Mouse (Mus musculus) cerebellum, postnatal 36 days (tissue): ENCODE results near the gene Ube2d3.
"Not testable (repeated sequence)": the region's sequence is repeated elsewhere in the genome, so short reads cannot be mapped to it uniquely, and the experiment has no call there.

Experiments
- DNase-seq, 2 experiments: peaks; one replicate each; pipeline ENCODE4 v3.0.0; 2021 to 2022; ENCODE audit warnings: mixed read lengths in 2 of 2

Gene Ube2d3

DNA sequence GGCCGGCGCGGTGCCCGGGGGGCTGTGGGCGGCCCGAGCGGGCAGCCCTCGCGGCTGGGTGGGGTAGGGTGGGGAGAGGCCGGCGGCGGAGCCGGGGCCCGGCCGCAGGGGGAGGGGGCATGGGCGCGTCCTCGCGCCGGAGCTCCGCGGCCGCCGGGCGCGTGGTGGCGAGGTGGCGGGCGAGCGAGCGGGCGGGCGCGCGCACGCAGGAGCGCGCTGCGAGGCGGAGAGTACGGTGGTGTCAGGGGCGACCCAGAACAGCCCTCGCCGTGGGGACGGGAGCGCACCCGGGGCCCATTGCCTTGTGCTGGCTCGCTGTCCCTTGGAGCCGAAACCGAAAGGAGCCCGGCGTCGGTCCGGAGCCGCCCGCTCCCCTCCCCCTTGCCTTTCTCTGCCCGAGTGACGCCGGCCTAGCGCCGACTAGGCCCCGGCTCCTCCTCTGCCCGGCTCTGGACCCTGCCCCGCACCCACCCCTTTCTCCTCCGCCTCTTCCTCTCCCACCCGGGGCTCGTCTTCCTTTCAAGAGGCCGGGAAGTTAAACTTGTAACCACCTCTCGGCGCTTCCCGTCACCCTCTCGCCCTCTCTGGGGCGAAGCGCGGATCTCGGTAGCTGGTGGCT is 1.1 kb downstream of the Ube2d3 start:
- peak; percentile 74 to 76 for DNase-seq

DNA sequence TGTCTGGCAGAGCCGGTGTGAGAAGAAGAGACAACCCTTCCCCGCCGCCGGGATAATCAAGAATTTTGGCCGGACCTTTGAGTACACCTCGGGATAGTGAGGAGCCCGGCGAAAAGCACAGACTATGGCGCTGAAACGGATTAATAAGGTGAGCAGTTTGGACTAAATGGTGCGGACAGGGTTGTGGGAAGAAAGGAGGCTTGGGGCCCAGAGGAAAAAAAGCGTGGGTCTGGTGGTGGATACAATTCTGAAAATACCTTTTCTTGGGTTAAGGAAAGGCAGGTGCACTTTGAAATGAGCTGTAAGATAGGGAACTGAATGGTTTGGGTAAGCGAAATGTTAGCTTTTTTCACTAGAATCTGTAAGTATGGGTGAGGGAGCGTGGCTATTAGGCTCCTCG is 1.7 kb downstream of the Ube2d3 start:
- no peak for DNase-seq

DNA sequence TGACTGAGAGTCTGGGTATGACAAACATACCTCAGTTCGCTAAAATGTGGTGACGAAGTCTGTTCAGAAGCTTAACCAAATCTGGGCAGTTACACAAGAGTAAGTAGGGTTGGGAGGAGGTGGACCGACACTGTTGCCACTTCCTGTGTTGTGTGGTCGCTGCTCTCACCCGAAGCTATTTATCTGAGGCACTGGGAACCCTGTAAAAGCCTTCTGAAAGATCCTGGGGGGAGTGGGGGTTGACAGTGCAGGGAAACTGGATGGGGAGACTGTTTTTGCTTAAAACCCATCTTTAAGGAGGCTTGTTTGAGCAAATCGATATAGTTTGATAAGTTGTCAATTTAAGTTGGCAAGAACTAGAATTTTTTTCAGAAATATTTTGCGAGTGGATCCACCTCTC is 2.3 kb downstream of the Ube2d3 start:
- DNase-seq = peak in 1 of 2 experiments; percentile 13

DNA sequence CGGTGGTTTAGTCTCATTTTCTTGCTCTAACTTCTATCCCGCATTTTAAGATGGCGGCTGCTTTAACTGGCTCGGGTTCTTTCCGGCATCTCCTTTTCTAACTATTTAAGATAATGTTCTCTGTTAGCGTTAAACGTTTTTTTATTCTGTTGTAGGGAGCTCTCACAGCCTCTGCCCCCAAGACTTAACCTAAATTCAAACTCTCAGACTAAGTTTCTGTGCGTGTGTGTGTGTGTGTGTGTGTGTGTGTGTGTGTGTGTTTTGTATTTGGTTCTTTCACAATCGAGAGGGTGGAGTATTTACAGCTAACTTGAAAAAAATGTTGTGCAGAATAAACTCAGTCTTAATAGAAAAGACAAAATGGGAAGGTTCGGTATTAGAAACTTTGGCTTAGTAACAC is 2.7 kb downstream of the Ube2d3 start:
- no peak for DNase-seq

DNA sequence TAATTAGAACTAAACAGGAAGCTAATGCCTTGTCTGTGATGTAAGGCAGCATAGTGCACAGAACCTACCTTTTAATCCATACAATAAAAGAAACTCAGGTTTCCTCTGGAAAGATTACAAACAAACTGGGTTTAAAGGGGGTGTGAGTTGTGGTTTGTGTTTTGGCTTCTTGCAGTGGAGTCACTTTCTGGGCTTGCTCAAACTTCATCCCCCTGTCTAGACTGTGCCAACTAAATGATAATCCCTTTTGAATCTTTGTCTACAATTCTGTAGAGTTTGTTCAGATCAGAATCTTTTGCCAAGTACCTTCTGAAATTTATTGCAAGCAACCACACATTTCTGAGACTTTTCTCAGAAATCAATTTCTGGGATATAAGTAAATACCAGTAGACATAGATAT is 7.0 kb downstream of the Ube2d3 start:
- no peak for DNase-seq

DNA sequence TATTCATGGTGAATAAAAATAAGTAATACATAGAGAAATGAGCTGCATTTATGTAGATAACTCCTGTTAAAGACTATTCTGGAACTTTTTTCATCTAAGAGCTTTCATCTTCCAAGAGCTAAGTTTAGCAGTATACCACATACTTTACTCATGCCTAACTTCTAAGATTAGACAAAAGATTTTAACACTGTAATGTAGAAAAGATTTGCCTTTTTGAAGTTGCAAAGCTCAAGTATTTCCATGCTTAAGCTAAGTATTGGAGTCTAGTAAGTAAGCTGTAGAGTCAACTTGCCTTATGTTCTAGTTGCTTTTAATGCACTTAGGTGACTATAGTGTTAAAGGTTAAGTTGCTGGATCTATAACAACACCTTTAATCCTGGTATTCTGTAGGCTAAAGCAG is 21.0 kb downstream of the Ube2d3 start:
- DNase-seq = no peak

DNA sequence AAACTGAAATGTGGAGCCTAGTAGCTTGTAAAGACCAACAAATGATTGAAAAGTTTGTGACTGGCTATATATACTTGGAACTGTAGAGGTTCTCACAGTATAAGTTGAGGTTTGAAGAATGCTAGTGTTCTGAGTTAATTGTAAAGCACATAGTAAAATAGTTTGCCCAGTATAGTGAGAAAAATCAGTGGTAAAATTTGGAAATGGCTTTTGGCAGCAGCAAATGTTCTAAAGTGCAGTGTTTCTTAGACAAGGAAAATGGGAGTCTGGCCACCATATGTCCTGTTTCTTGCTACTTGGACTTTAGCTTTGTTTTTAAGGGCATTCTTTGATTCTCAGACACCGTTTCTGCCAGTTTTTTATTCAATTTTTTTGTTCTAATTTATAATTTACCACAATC is 30.5 kb downstream of the Ube2d3 start:
- DNase-seq = no peak

DNA sequence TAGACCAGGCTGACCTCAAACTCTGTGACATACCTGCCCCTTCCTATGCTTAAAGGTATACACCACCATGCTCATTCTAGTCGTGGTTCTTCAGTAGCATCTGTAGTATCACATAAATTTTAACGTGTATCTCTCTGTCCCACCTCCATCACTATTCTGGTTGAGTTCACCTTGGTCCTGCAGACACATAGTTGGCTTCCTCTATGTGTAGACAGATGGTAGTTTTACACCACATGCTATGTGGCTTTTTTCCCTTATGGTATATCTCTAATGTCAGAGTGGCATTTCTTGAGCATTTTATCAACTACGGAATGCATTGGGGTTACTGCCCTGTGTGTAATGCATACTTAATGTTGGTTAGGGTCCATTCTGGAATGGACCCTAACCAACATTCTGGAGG is 31.2 kb downstream of the Ube2d3 start:
- DNase-seq = no peak

DNA sequence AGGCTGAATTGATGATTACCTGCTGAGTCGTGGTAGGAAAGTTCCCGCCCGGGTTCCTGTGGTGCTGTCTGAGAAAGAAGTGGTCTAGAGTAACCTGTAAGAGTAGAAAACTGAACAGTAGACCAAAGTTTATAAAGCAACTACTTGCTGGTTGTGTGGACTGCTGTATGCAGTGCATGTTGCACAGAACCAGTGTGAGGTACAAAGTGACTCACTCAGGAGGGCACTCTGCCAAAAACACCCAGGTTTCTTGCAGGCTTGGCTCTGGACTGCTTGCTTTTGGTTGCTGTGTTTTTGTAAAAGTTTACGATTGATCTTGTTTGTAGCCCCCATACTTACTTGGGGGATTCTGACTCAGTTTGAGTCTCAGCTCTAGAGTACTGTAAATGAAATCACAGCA is 32.0 kb downstream of the Ube2d3 start:
- DNase-seq = peak; percentile 77 to 84

DNA sequence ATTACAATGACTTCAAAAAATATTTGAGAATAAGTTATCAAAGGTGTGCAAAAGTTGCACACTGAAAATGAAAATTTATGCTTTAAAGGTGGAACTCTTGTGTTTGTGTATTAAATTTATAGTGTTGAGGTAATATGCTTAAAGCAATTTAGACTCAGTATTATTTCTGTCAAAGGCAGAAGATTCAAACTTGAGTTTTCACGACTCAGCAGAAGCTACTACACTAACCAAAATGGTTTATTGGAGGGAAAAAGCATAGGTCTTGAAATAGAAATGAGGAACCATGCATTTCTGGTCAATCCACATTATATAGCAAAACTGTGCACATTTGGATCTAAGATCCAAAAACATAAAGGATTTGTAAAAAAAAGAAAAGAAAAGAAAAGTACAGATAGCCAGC is 32.9 kb downstream of the Ube2d3 start:
- DNase-seq = no peak

DNA sequence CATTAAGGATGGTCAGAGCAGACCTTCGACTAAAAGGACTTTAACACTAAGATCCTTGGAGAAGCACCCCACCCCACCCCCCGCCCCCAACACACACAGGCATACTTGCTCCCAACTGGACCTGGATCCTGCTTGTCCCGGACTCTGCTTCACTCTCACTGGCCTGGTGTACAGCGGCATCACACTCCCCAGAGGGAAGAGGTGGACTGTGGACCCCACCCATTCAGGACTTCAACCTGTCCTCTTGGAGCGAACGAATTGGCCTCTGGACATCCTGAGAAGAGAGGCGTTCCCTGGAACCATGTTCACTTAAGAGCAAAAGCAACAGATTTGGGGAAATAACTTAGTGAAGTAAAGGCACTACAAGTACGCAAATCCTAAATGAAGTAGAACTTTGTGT is 37.1 kb downstream of the Ube2d3 start:
- no peak for DNase-seq

DNA sequence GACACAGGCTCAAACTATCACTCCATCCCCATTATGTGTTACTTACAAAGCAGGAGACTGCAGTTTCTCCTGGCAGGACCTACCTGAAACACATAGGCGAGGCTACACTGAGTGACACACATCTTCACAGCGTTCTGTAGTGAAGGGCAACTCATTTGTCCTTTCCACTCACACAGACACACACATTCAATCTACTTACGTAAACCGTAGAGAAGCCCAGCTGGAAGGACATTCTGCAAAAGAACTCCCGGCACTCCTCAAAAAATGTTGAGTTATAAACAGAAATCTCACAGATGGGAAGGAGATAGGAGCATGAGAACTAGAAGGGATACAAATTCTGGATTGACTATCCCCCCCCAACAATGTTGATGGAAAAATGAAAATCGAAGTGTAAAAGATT is 38.3 kb downstream of the Ube2d3 start:
- no peak for DNase-seq

DNA sequence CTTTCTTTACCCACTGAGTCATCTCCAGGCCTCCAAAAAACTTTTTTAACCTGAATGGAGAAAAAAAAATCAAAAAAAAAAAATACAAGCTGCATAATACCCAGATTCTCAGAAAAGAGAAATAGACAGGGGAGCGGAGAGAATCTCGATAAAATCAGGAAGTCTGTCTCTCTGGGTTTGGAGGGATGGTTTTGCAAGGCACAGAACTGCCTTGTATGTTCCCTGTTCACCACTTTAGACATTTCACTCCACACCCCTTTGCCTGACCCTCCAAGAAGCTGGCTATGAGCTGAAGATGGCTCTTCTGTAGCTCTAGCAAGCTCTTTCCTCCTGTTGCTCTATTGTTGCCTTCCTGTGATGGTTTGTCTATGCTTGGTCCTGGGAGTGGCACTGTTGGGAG is 39.0 kb downstream of the Ube2d3 start:
- no peak for DNase-seq

DNA sequence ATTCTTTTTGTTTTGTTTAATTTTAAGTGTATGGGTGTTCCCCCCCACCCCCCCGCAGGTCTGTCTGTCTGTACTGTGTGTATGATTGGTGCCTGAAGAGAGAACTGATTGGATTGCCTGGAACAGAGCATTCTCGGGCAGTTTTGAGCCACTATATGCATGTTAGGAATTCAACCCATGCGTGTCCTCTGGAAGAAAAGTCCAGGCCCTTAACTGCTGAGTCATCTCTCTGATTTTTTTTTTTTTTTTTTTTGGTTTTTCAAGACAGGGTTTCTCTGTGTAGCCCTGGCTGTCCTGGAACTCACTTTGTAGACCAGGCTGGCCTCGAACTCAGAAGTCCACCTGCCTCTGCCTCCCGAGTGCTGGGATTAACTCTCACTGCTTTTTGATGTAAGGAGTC is 41.1 kb downstream of the Ube2d3 start:
- DNase-seq = not testable (repeated sequence)

DNA sequence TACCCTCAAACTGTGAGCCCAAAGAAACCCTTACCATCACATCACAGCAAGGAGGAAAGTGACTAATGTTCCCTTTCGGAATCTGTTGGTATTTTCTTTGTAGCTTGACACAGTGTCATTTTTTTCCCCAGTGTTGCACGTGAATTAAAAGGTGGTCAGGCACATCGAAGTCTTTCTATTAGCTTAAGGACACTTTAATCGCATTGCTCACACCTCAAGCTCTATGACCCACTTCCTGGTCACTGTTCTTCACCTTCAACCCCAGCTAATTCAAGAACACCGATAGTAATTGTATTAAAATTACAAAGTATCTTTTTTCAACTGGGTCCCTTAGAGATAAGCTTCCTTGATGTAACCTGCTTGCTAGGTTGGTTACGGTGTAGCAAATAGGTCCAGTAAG is 42.8 kb downstream of the Ube2d3 start:
- DNase-seq = no peak

DNA sequence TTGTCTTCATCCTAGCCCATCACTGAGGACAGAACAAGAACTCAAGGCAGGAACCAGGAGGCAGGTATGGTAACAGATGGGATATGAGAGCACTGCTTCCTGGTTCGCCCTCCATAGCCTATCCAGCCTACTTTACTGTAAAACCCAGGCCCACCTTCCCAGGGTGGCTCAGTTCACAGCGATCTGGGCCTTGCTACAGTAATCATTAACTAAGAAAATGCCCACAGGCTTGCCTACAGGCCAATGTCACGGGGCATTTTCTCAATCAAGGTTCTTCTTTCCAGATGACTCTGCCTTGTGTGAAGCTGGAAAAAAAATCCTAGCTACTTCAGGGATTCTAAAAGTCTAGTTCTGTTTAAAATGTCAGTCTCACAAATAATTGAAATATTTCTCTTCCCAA is 43.7 kb downstream of the Ube2d3 start:
- no peak for DNase-seq

DNA sequence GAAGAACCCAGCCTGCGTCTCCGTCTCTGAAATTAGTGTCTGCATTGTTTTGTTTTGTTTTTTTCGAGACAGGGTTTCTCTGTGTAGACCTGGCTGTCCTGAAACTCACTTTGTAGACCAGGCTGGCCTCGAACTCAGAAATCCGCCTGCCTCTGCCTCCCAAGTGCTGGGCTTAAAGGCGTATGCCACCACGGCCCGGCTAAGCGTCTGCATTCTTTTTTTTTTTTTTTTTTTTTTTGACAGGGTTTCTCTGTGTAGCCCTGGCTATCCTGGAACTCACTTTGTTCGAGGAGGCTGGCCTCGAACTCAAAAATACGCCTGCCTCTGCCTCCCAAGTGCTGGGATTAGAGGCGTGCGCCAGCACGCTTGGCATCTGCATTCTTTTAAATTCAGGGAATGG is 46.7 kb downstream of the Ube2d3 start:
- not testable (repeated sequence) for DNase-seq

DNA sequence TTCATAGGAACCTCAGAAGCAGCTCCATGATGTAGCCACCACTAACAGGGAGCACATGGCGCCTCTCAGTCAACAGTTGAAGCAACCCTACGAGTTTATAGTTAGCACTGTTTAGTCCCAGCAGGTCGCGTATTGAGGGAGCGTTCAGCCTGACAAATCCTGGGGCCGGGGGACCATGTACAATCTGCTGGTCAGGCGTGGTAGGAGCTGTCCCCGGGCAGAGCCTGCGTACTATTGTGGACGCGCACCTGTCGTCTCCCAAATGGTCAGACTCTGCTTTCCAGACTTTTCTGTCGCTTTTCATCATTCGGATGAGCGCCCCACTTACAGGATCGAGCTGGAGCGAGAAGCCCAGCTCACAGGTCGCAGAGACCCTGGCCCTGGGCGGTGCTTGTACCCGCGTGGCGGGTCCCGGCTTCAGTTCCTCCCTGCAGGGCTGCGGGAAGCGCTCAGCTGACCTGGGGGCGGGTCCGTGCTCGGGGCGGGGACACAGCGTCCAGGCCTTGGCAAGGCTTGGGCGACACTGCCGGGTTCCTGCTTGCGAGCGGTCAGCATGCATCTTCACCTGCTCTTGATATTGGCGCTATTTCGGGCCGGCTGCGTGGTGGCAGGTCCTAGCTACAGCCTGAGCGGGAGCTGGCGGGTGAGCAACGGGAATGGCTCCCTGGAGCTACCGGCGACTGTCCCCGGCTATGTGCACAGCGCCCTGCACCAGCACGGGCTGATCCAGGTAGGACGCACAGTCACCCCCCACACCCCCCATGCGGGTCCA is 47.4 kb downstream of the Ube2d3 start, which contains the start of gene Manba:
Gene Manba, plus strand, starts transcription at position 484 of the 772 bp plus-strand sequence.
- peak; percentile 83 to 84 for DNase-seq

DNA sequence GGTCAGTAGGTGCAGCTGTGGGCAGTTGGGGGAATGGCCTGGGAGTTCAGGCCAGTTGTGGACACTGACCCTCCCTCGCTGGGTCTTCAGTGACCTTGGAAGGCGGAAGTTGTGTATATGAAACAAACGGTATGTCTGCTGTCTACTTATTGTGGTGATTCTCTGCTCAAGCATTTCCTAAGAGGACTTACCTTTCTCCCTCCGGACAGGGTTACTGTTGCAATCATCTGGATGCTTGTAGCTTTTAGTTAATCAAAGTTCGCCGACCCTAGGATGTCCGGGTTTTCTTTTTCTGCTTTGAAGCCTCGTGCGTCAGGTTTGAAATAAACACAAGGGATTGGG is 47.9 kb downstream of the Ube2d3 start:
- peak in 1 of 2 experiments; percentile 17 for DNase-seq

DNA sequence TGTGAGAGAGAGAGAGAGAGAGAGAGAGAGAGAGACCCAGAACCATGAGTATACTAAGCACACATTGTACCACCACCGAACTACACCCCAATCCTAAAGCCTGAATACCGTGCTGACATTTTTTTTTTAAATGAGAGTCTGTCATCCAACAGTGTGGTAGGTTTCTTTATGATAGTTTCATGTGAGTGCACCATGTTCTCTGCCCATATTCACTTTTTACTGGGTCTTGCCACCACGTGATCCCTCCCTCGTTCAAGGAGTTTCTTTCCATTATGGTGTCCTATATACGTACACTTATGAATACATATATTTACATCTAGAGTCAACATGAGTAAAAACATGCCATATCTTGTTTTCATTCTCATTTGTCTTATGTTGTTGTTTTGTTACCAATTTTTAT is 48.4 kb downstream of the Ube2d3 start:
- DNase-seq = no peak

DNA sequence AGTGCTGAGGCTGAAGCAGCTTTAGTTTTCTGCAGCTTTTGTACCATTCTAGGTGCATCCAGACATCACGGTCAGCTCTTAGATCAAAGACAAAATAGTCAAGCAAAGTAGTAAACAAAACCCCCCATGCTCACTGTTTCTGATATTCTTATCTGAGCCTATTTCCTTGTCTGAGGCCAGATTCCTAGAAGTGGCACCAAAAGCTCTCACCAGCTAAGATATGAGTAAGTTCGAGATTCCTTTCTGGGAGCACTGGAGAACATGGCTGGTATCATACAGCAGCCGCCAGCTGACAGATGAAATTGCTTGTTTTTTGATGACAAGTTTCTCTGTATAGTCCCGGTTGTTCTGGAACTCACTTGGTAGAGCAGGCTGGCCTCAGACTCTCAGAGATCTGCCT is 49.9 kb downstream of the Ube2d3 start:
- DNase-seq = no peak

DNA sequence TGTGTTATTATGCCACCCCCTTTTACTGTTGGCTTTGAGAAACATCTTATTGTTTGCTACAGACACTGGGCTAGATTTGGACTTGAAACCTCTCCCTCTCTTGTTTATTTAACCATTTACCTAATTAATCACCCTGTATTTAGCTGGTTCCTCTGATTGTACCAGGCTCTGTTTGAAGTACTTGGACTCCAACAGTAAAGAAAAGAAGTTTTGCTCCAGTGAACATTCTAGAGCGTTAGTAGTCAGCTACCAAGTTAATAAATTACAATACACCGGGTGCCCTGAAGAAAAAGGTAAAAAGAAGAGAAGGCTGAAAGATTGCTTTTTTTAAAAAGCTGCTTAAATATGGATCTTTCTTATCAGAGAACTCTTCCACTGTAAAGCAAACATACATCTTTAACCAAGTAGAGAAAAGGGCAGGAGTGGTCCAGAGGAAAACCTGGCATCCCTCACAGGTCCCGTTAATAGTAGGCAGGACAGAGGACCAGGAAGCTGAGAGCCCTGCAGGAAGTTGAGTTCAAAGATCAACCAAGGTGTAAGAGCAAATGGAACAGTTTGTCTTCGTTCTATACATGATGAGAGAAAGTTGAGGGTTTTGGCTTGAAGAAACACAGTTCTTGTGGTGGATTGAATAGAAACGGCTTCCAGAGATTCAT is 52.0 kb downstream of the Ube2d3 start:
- DNase-seq = no peak

DNA sequence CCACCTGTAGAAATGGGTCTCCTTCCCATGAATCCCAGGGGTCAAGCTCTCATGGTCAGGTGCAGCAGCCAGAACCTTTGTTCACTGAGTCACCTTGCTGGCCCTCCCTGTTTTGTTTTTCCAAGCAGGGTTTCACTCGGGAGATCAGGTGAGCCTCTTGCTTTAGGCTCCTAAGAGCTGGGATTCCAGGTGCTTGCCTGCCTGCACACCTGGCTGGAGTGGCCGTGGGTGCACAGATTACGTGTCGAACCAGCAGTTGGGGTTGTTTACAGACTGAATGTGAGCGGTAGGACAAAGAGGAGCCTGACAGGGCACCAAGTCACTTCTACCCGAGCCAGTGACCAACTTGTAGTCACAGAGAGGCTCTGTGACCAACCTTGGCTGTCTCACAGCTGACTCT is 53.2 kb downstream of the Ube2d3 start:
- no peak for DNase-seq

DNA sequence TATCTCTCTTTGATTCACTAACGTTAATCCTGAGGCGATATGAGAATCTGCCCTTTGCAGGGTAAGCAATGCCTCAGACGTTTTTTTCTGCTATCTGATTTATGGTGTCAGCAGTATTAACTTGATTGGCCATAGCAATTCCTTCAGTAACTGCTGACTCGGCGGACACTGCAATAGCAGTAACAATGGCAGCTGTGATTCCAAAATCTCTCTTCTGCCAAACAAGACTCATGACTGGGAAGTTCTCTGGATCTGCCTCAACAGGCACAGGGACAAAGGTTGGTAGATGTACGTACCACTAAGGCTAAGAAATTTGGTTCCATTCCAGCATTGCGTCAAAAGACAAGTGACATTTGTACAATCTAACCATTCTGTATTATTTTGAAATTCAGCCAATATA is 55.4 kb downstream of the Ube2d3 start:
- not testable (repeated sequence) for DNase-seq
